Mouse (Mus musculus): ENCODE results near the gene Rec8. TPM values are rescaled to one million over a fixed set of nuclear protein-coding genes. Genes with fewer than 3 reads are reported as not detected.

Gene Rec8
- 0.65 TPM for polyA plus RNA-seq (2017; shearing (Covaris generic))

GRCm38 (mm10) chr14:55617822-55618221, at the start of gene Rec8:
Gene Rec8, plus strand, starts transcription at chr14:55618037.

GRCm38 (mm10) chr14:55575302-55575701, 42.5 kb upstream of the Rec8 start, which contains the start of gene Fitm1:
Gene Fitm1, plus strand, starts transcription at chr14:55575617.

GRCm38 (mm10) chr14:55577871-55578667, 39.8 kb upstream of the Rec8 start, which contains the start of gene Psme1:
Gene Psme1, plus strand, starts transcription at chr14:55578123.

GRCm38 (mm10) chr14:55584702-55585565, 32.9 kb upstream of the Rec8 start, which contains the start of gene Emc9:
Gene Emc9, minus strand, starts transcription at chr14:55585302.

GRCm38 (mm10) chr14:55590748-55591330, 27.0 kb upstream of the Rec8 start, which contains the start of gene Psme2:
Gene Psme2, minus strand, starts transcription at chr14:55591113.

GRCm38 (mm10) chr14:55591331-55591891, 26.4 kb upstream of the Rec8 start, which contains the start of gene Rnf31:
Gene Rnf31, plus strand, starts transcription at chr14:55591708.

GRCm38 (mm10) chr14:55603271-55603632, 14.6 kb upstream of the Rec8 start, which contains the start of gene Irf9:
Gene Irf9, plus strand, starts transcription at chr14:55603571.

GRCm38 (mm10) chr14:55635523-55636007, 17.7 kb downstream of the Rec8 start, which contains the start of gene Ipo4:
Gene Ipo4, minus strand, starts transcription at chr14:55635957.

GRCm38 (mm10) chr14:55637795-55638194, 20.0 kb downstream of the Rec8 start, which contains the start of gene Gm49378:
Gene Gm49378, minus strand, starts transcription at chr14:55637895.

GRCm38 (mm10) chr14:55643060-55643907, 25.4 kb downstream of the Rec8 start, which contains the start of gene Tm9sf1:
Gene Tm9sf1, minus strand, starts transcription at chr14:55643806.

GRCm38 (mm10) chr14:55649884-55650283, 32.0 kb downstream of the Rec8 start, which contains the start of gene Tssk4:
Gene Tssk4, plus strand, starts transcription at chr14:55650184.

GRCm38 (mm10) chr14:55659960-55660573, 42.2 kb downstream of the Rec8 start, which contains the start of gene Mdp1:
Gene Mdp1, minus strand, starts transcription at chr14:55660508.

GRCm38 (mm10) chr14:55671833-55672740, 54.2 kb downstream of the Rec8 start, which contains the start of the genes Gmpr2 and Nedd8:
Gene Gmpr2, plus strand, starts transcription at chr14:55671941.
Gene Nedd8, minus strand, starts transcription at chr14:55672124.

Other genes with a start within 250 kb of the Rec8 start
- gene Dhrs4, start 139.3 kb upstream of the Rec8 start, polyA plus RNA-seq (2017; shearing (Covaris generic)), result 25.1 TPM
- not detected for gene Carmil3, start 127.4 kb upstream of the Rec8 start, polyA plus RNA-seq (2017; shearing (Covaris generic))
- not detected for gene Cpne6, start 107.6 kb upstream of the Rec8 start, polyA plus RNA-seq (2017; shearing (Covaris generic))
- not detected for gene Nrl, start 93.1 kb upstream of the Rec8 start, polyA plus RNA-seq (2017; shearing (Covaris generic))
- 14.1 TPM for gene Pck2, start 77.8 kb upstream of the Rec8 start, polyA plus RNA-seq (2017; shearing (Covaris generic))
- 104 TPM for gene Dcaf11, start 58.0 kb upstream of the Rec8 start, polyA plus RNA-seq (2017; shearing (Covaris generic))
- 4.2 TPM for gene A730061H03Rik, start 57.6 kb upstream of the Rec8 start, polyA plus RNA-seq (2017; shearing (Covaris generic))
- gene Fitm1, start 42.4 kb upstream of the Rec8 start, polyA plus RNA-seq (2017; shearing (Covaris generic)), result not detected
- gene Psme1, start 39.9 kb upstream of the Rec8 start, polyA plus RNA-seq (2017; shearing (Covaris generic)), result 723 TPM
- 16.6 TPM for gene Emc9, start 32.7 kb upstream of the Rec8 start, polyA plus RNA-seq (2017; shearing (Covaris generic))
- gene Psme2, start 26.9 kb upstream of the Rec8 start, polyA plus RNA-seq (2017; shearing (Covaris generic)), result 460 TPM
- 41.5 TPM for gene Rnf31, start 26.3 kb upstream of the Rec8 start, polyA plus RNA-seq (2017; shearing (Covaris generic))
- gene Irf9, start 14.5 kb upstream of the Rec8 start, polyA plus RNA-seq (2017; shearing (Covaris generic)), result 60.1 TPM
- gene Ipo4, start 17.9 kb downstream of the Rec8 start, polyA plus RNA-seq (2017; shearing (Covaris generic)), result 64.4 TPM
- not detected for gene Gm49378, start 19.9 kb downstream of the Rec8 start, polyA plus RNA-seq (2017; shearing (Covaris generic))
- gene Tm9sf1, start 25.8 kb downstream of the Rec8 start, polyA plus RNA-seq (2017; shearing (Covaris generic)), result 65.5 TPM
- gene Tssk4, start 32.1 kb downstream of the Rec8 start, polyA plus RNA-seq (2017; shearing (Covaris generic)), result 0.59 TPM
- 52.4 TPM for gene Mdp1, start 42.5 kb downstream of the Rec8 start, polyA plus RNA-seq (2017; shearing (Covaris generic))
- 32.1 TPM for gene Gmpr2, start 53.9 kb downstream of the Rec8 start, polyA plus RNA-seq (2017; shearing (Covaris generic))
- gene Nedd8, start 54.1 kb downstream of the Rec8 start, polyA plus RNA-seq (2017; shearing (Covaris generic)), result 214 TPM
- 351 TPM for gene Tinf2, start 63.8 kb downstream of the Rec8 start, polyA plus RNA-seq (2017; shearing (Covaris generic))
- gene Tgm1, start 95.9 kb downstream of the Rec8 start, polyA plus RNA-seq (2017; shearing (Covaris generic)), result not detected
- 89.4 TPM for gene Rabggta, start 104.2 kb downstream of the Rec8 start, polyA plus RNA-seq (2017; shearing (Covaris generic))
- gene Dhrs1, start 127.7 kb downstream of the Rec8 start, polyA plus RNA-seq (2017; shearing (Covaris generic)), result 22.6 TPM
- 51.0 TPM for gene Nop9, start 127.7 kb downstream of the Rec8 start, polyA plus RNA-seq (2017; shearing (Covaris generic))
- not detected for gene Cideb, start 140.4 kb downstream of the Rec8 start, polyA plus RNA-seq (2017; shearing (Covaris generic))
- gene Ltb4r2, start 143.4 kb downstream of the Rec8 start, polyA plus RNA-seq (2017; shearing (Covaris generic)), result 0.14 TPM
- gene Ltb4r1, start 147.9 kb downstream of the Rec8 start, polyA plus RNA-seq (2017; shearing (Covaris generic)), result 0.27 TPM
- gene Adcy4, start 166.1 kb downstream of the Rec8 start, polyA plus RNA-seq (2017; shearing (Covaris generic)), result not detected
- 60.3 TPM for gene Ripk3, start 170.8 kb downstream of the Rec8 start, polyA plus RNA-seq (2017; shearing (Covaris generic))
- not detected for gene Nfatc4, start 205.1 kb downstream of the Rec8 start, polyA plus RNA-seq (2017; shearing (Covaris generic))
- gene Nynrin, start 236.0 kb downstream of the Rec8 start, polyA plus RNA-seq (2017; shearing (Covaris generic)), result not detected